Mouse (Mus musculus) small intestine, adult 2 months (tissue): ENCODE measurements at regions not wholly inside any gene's neighbourhood (a gene's known extent, or its start where the extent isn't known, plus 50 kb on each side); places are given as distances from the start of the nearest gene placed in this dataset.

ENCODE experiments used
- H3K27ac ChIP-seq: fragments of 200-500 bp; 2 replicates; pipeline ENCODE4 v1.5.1; 2012; ENCODE audit warnings: low read depth, low read length, control low read depth, inconsistent platforms; ENCODE audit not compliant: insufficient read depth
- H3K27me3 ChIP-seq: fragments of 200-500 bp; 2 replicates; pipeline ENCODE4 v1.6.1; 2012; ENCODE audit warnings: mild to moderate bottlenecking, moderate library complexity, low read length, inconsistent platforms; ENCODE audit not compliant: control insufficient read depth, insufficient read depth
- H3K36me3 ChIP-seq: fragments of 200-500 bp; 2 replicates; pipeline ENCODE4 v1.6.1; 2012; ENCODE audit warnings: mild to moderate bottlenecking, low read length, control low read depth, inconsistent platforms; ENCODE audit not compliant: control insufficient read depth, insufficient read depth
- H3K4me1 ChIP-seq: fragments of 200-500 bp; 2 replicates; pipeline ENCODE4 v1.6.1; 2012; ENCODE audit warnings: low read length, inconsistent platforms, mixed read lengths; ENCODE audit not compliant: control insufficient read depth, insufficient read depth, insufficient read length
- H3K4me3 ChIP-seq: fragments of 200-500 bp; 2 replicates; pipeline ENCODE4 v1.5.1; 2012; ENCODE audit warnings: low read depth, mild to moderate bottlenecking, control low read depth, inconsistent platforms, low read length, moderate library complexity
- CTCF ChIP-seq: fragments of 200-500 bp; IDR thresholded peaks from 2 replicates; pipeline ENCODE4 v1.5.1; 2012; ENCODE audit warnings: low read depth, mild to moderate bottlenecking, control low read depth, inconsistent platforms, low read length, moderate library complexity, mixed read lengths; ENCODE audit not compliant: insufficient replicate concordance, insufficient read length; ENCODE audit errors: extremely low read depth
- POLR2A ChIP-seq: fragments of 200-500 bp; IDR thresholded peaks from 2 replicates; pipeline ENCODE4 v1.6.1; 2012; ENCODE audit warnings: low read depth, mild to moderate bottlenecking, control low read depth, inconsistent platforms, low read length, moderate library complexity
- WGBS: fragments of 180-500 bp; shearing (Covaris S2); methylation state at CpG from one replicate; pipeline ENCODE4 v1.1.7; 2018; 5-methylcytosine and 5-hydroxymethylcytosine counted together

- WGBS = 82% methylated on average over 10 of the region's 10 CpGs
- no peak overlapping the region for H3K4me3 ChIP-seq
- no peak overlapping the region for H3K27ac ChIP-seq
- no peaks in the 10 kb centered on the region for H3K36me3 ChIP-seq
- TF ChIP-seq POLR2A (no peak), CTCF (no peak)
- no peaks in the 10 kb centered on the region for H3K27me3 ChIP-seq
- H3K4me1 ChIP-seq = no peaks in the 10 kb centered on the region
These were observed 197.4 kb downstream of the Sox9 start for GRCm38 (mm10) chr11:112979413-112979812.

- no peaks in the 10 kb centered on the region for H3K4me1 ChIP-seq
- no peaks in the 10 kb centered on the region for H3K36me3 ChIP-seq
- H3K27me3 ChIP-seq = no peaks in the 10 kb centered on the region
- 80% methylated on average over 11 of the region's 11 CpGs for WGBS
- TF ChIP-seq CTCF (no peak), POLR2A (no peak)
- no peak overlapping the region for H3K4me3 ChIP-seq
- no peak overlapping the region for H3K27ac ChIP-seq
These were observed 200.3 kb downstream of the Sox9 start for GRCm38 (mm10) chr11:112982165-112982801.

GRCm38 (mm10) chr11:112982802-112983591 lies 201.0 kb downstream of the Sox9 start:
- no peak overlapping the region for H3K27ac ChIP-seq
- TF ChIP-seq POLR2A = no peak
- TF ChIP-seq CTCF = no peak
- H3K4me1 ChIP-seq = no peaks in the 10 kb centered on the region
- no peaks in the 10 kb centered on the region for H3K36me3 ChIP-seq
- no peaks in the 10 kb centered on the region for H3K27me3 ChIP-seq
- WGBS = 84% methylated on average over 9 of the region's 9 CpGs
- H3K4me3 ChIP-seq = no peak overlapping the region

GRCm38 (mm10) chr11:112986029-112986573 lies 204.1 kb downstream of the Sox9 start:
- Histone ChIP-seq H3K4me3 (no peak overlapping the region), H3K36me3 (no peaks in the 10 kb centered on the region), H3K27me3 (no peaks in the 10 kb centered on the region), H3K4me1 (no peaks in the 10 kb centered on the region), H3K27ac (no peak overlapping the region)
- 90% methylated on average over 9 of the region's 9 CpGs for WGBS
- TF ChIP-seq CTCF (no peak), POLR2A (no peak)

- WGBS = 77% methylated on average over 7 of the region's 7 CpGs
- TF ChIP-seq POLR2A (no peak), CTCF (no peak)
- Histone ChIP-seq H3K27ac (no peak overlapping the region), H3K27me3 (no peaks in the 10 kb centered on the region), H3K4me3 (no peak overlapping the region), H3K36me3 (no peaks in the 10 kb centered on the region), H3K4me1 (no peaks in the 10 kb centered on the region; the same call in 1 of the 2 replicates)
These were observed 205.8 kb downstream of the Sox9 start for GRCm38 (mm10) chr11:112987782-112988181.

- Histone ChIP-seq H3K27me3 (no peaks in the 10 kb centered on the region), H3K27ac (no peak overlapping the region), H3K4me3 (no peak overlapping the region), H3K36me3 (no peaks in the 10 kb centered on the region), H3K4me1 (no peaks in the 10 kb centered on the region; the same call in 1 of the 2 replicates)
- TF ChIP-seq CTCF (no peak), POLR2A (no peak)
- 82% methylated on average over 1 of the region's 1 CpGs for WGBS
These were observed 206.9 kb downstream of the Sox9 start for GRCm38 (mm10) chr11:112988900-112989299.

- Histone ChIP-seq H3K4me3 (no peak overlapping the region), H3K27me3 (no peaks in the 10 kb centered on the region), H3K27ac (no peak overlapping the region), H3K36me3 (no peaks in the 10 kb centered on the region), H3K4me1 (no peaks in the 10 kb centered on the region; the same call in 1 of the 2 replicates)
- TF ChIP-seq POLR2A (no peak), CTCF (no peak)
- 78% methylated on average over 13 of the region's 13 CpGs for WGBS
These were observed 208.0 kb downstream of the Sox9 start for GRCm38 (mm10) chr11:112989981-112990512.
